ENCODE assay signal across 8 mouse cellular contexts in genomic region chr10:60686641-60686975, GRCm38 (mm10). TPM values are rescaled to one million over a fixed set of nuclear protein-coding genes. Genes with fewer than 3 reads are reported as not detected.
A peak's percentile ranks its signal among the peaks of the same experiment; 100 is the strongest.
DNase-seq lines count a peak whose midpoint lies in the region; ATAC-seq lines count a peak whose summit lies in the region.

No protein-coding gene starts in this region.

- peak overlapping the region; percentile 48; the same call in 1 of the 2 replicates for H3K9ac ChIP-seq in kidney, embryonic 14.5 days (ENCODE audit: low read depth, low read length)
- peak overlapping the region; percentile 54 for H3K9ac ChIP-seq in midbrain, embryonic 11.5 days (ENCODE audit: low read length)

- no peak for ATAC-seq in kidney, embryonic 14.5 days (ENCODE audit: low FRiP score, low TSS enrichment)
- ATAC-seq in midbrain, embryonic 11.5 days (ENCODE audit: low FRiP score): peak; percentile 39; the same call in 1 of the 2 replicates
- ATAC-seq in granulocyte monocyte progenitor cell, adult 5-6 weeks (replicated peaks; ENCODE audit: poor library complexity, severe bottlenecking): no peak

- DNase-seq in kidney, postnatal 14 days: no peak
- DNase-seq in embryo, embryonic 11 days: peak; percentile 47
- DNase-seq in heart, postnatal 14 days: peak; percentile 8 to 21
- no peak for DNase-seq in midbrain, embryonic 11.5 days (ENCODE audit: low spot score, missing footprints)
- DNase-seq in urinary bladder, postnatal 25 days (ENCODE audit: low spot score): no peak
- no peak for DNase-seq in lung, postnatal 10 days

- peaks cover 55% of the 10 kb centered on the region for H3K27me3 ChIP-seq in kidney, embryonic 14.5 days (ENCODE audit: control insufficient read depth, insufficient read depth, low read length)
- H3K27me3 ChIP-seq in midbrain, embryonic 11.5 days (ENCODE audit: control insufficient read depth, insufficient read depth, low read length): peaks cover 51% of the 10 kb centered on the region

- intact Hi-C loops in heart, postnatal 14 days (cut with DNase I): loop anchor here (5.0 kb wide), 1 partner anchor 59 kb away; no protein-coding TSS in a partner anchor

- 1% methylated on average over 36 of the region's 37 CpGs for WGBS in kidney, embryonic 14.5 days
- under 1% methylated on average over 36 of the region's 37 CpGs for WGBS in midbrain, embryonic 11.5 days

- peak overlapping the region; percentile 100 for H3K4me2 ChIP-seq in kidney, embryonic 14.5 days (replicated peaks; ENCODE audit: low read depth, low read length)
- H3K4me2 ChIP-seq in midbrain, embryonic 11.5 days: peak overlapping the region; percentile 97

- H3K36me3 ChIP-seq in kidney, embryonic 14.5 days (ENCODE audit: control insufficient read depth, insufficient read depth, low read length): no peaks in the 10 kb centered on the region
- H3K36me3 ChIP-seq in midbrain, embryonic 11.5 days (ENCODE audit: control insufficient read depth, insufficient read depth, low read length): no peaks in the 10 kb centered on the region

- no peak overlapping the region for H3K27ac ChIP-seq in kidney, embryonic 14.5 days (ENCODE audit: low read depth, low read length)
- no peak overlapping the region for H3K27ac ChIP-seq in midbrain, embryonic 11.5 days (ENCODE audit: low read depth, low read length)

- peak overlapping the region; percentile 59 for H3K4me3 ChIP-seq in kidney, embryonic 14.5 days (ENCODE audit: low read length)
- H3K4me3 ChIP-seq in midbrain, embryonic 11.5 days (ENCODE audit: low read depth, low read length): peak overlapping the region; percentile 50

- no peaks in the 10 kb centered on the region for H3K9me3 ChIP-seq in kidney, embryonic 14.5 days (ENCODE audit: control insufficient read depth, low read length)
- H3K9me3 ChIP-seq in midbrain, embryonic 11.5 days (ENCODE audit: control insufficient read depth, low read length): no peaks in the 10 kb centered on the region

- peaks cover 17% of the 10 kb centered on the region for H3K4me1 ChIP-seq in kidney, embryonic 14.5 days (ENCODE audit: control insufficient read depth, insufficient read depth, low read length)
- peaks cover 10% of the 10 kb centered on the region for H3K4me1 ChIP-seq in midbrain, embryonic 11.5 days (ENCODE audit: control insufficient read depth, insufficient read depth, low read length)

RNA-seq across cellular contexts. Expression of gene Cdh23, which starts 9.7 kb away (rescaled TPM):
- polyA plus RNA-seq in kidney, embryonic 14.5 days (2014; fragmentation: Nextera tagmentation; extraction: Ambion mirVana): 0.57 and 0.89 TPM in 2 replicates
- total RNA-seq in heart, postnatal 14 days (2021): 1 to 10 TPM; 5.1 to 6.0 TPM
- 0.61 and 0.71 TPM in 2 replicates for polyA plus RNA-seq in midbrain, embryonic 11.5 days (2014; fragmentation: Nextera tagmentation; extraction: Ambion mirVana)
- total RNA-seq in granulocyte monocyte progenitor cell, adult 5-6 weeks (2014; fragmentation: Nextera tagmentation): 0.81 TPM in 1 of 2 replicates, not detected in the other
- 0.13 TPM in 1 of 2 replicates, not detected in the other for total RNA-seq in granulocyte monocyte progenitor cell, adult 5-6 weeks (2017)

Comparison
In these comparisons a context has a peak if more than half of its experiments do, and no peak if none do; other contexts are left out.
1. DNase-seq: peak in embryo, embryonic 11 days (single experiment) and heart, postnatal 14 days (2 of 2); none in kidney, postnatal 14 days (single experiment), midbrain, embryonic 11.5 days (single experiment), urinary bladder, postnatal 25 days (single experiment) and lung, postnatal 10 days (single experiment).